Mouse (Mus musculus): ENCODE data around the gene Thy1. TPM values are rescaled to one million over a fixed set of nuclear protein-coding genes. Genes with fewer than 3 reads are reported as not detected.
A peak's percentile ranks its signal among the peaks of the same experiment; 100 is the strongest.

Gene Thy1
- polyA plus RNA-seq, 1 experiment from 2014 or later, result 21.5 TPM

GRCm38 (mm10) chr9:44012164-44012563 lies 31.0 kb upstream of the Thy1 start:
- Histone ChIP-seq H3K36me3 (ENCODE audit: control insufficient read depth, insufficient read depth) (no peaks in the 10 kb centered on the region), H3K4me3 (ENCODE audit: low read length) (no peak overlapping the region), H3K4me2 (ENCODE audit: low read depth, low read length) (no peak overlapping the region), H3K4me1 (ENCODE audit: control insufficient read depth, insufficient read depth, low read length) (no peaks in the 10 kb centered on the region), H3K27ac (ENCODE audit: low read length) (peak overlapping the region; percentile 17; the same call in 1 of the 2 replicates), H3K9me3 (replicated peaks; ENCODE audit: control insufficient read depth, low read length) (no peaks in the 10 kb centered on the region), H3K27me3 (ENCODE audit: control insufficient read depth, insufficient read depth, low read length) (no peaks in the 10 kb centered on the region), H3K9ac (ENCODE audit: low read length) (no peak overlapping the region)
- ATAC-seq (replicated peaks; ENCODE audit: extremely low read depth, insufficient read depth, low FRiP score), result 0 out of 2 replicates have a peak, but pooled peaks have one; percentile 19
- 61% methylated on average over 6 of the region's 6 CpGs for WGBS

DNA sequence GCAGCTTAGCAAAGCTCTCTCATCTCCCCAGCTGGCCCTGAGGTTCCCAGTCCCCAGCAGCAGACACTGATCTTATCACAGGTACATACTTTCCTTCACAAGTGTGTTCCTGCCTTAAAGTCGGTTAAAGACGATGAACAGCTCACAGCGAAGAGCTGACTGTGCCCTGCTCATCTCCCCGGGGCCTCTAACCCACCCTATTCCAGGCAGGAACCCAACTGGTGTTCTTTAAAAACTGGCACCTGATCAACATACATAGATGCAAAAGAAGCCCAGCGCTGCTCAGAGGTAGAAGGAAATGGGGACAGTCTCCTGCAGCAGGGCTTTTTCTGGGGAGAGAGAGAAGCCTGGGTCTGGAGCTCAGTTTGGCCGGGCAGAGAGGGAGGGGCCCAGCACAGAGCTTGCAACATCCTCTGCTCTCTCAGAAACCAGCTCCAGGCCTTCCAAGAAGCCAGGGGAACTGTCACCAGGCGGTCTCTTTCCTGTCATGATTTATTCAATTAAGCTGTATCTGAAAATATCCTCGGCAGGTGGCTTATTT lies 30.4 kb upstream of the Thy1 start:
- ATAC-seq (replicated peaks; ENCODE audit: extremely low read depth, insufficient read depth, low FRiP score), result peak; percentile 28
- H3K9ac ChIP-seq (ENCODE audit: low read length), result no peak overlapping the region
- WGBS, result 23% methylated on average over 8 of the region's 8 CpGs
- no peak overlapping the region; the same call in 1 of the 2 replicates for H3K4me3 ChIP-seq (ENCODE audit: low read length)
- H3K27me3 ChIP-seq (ENCODE audit: control insufficient read depth, insufficient read depth, low read length), result no peaks in the 10 kb centered on the region
- H3K9me3 ChIP-seq (replicated peaks; ENCODE audit: control insufficient read depth, low read length), result no peaks in the 10 kb centered on the region
- peak overlapping the region; percentile 7; the same call in 1 of the 2 replicates for H3K4me2 ChIP-seq (ENCODE audit: low read depth, low read length)
- peak overlapping the region; percentile 59 for H3K27ac ChIP-seq (ENCODE audit: low read length)
- no peaks in the 10 kb centered on the region for H3K4me1 ChIP-seq (ENCODE audit: control insufficient read depth, insufficient read depth, low read length)
- no peaks in the 10 kb centered on the region for H3K36me3 ChIP-seq (ENCODE audit: control insufficient read depth, insufficient read depth)

GRCm38 (mm10) chr9:44013781-44014180 lies 29.4 kb upstream of the Thy1 start:
- Histone ChIP-seq H3K27me3 (ENCODE audit: control insufficient read depth, insufficient read depth, low read length) (no peaks in the 10 kb centered on the region), H3K4me1 (ENCODE audit: control insufficient read depth, insufficient read depth, low read length) (no peaks in the 10 kb centered on the region), H3K36me3 (ENCODE audit: control insufficient read depth, insufficient read depth) (no peaks in the 10 kb centered on the region), H3K27ac (ENCODE audit: low read length) (peak overlapping the region; percentile 59; the same call in 1 of the 2 replicates), H3K9ac (ENCODE audit: low read length) (no peak overlapping the region), H3K4me2 (ENCODE audit: low read depth, low read length) (no peak overlapping the region), H3K4me3 (ENCODE audit: low read length) (no peak overlapping the region), H3K9me3 (replicated peaks; ENCODE audit: control insufficient read depth, low read length) (no peaks in the 10 kb centered on the region)
- no peak for ATAC-seq (replicated peaks; ENCODE audit: extremely low read depth, insufficient read depth, low FRiP score)
- WGBS, result 44% methylated on average over 6 of the region's 6 CpGs

DNA sequence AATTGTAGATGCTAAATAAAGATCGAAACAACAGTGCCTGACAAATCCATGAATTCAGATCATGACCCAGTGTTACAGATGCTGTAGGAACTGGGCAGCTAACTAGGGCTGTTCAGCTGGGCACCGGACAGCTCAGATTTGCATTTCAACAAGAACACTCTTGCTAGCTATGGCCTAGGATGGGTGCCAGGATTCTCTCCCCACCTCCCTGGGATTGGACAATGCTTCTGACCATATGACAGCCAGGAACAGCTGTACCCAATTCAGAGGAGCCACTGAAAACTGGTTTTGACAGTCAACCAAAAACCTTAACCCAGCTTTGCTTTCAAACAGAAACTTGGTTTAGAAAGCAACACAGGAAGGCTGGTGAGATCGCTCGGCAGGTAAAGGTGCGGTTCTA lies 26.9 kb upstream of the Thy1 start:
- H3K27me3 ChIP-seq (ENCODE audit: control insufficient read depth, insufficient read depth, low read length), result no peaks in the 10 kb centered on the region
- 83% methylated on average over 5 of the region's 5 CpGs for WGBS
- H3K9ac ChIP-seq (ENCODE audit: low read length), result no peak overlapping the region
- no peak overlapping the region for H3K4me2 ChIP-seq (ENCODE audit: low read depth, low read length)
- no peak overlapping the region for H3K27ac ChIP-seq (ENCODE audit: low read length)
- no peak overlapping the region for H3K4me3 ChIP-seq (ENCODE audit: low read length)
- no peaks in the 10 kb centered on the region for H3K4me1 ChIP-seq (ENCODE audit: control insufficient read depth, insufficient read depth, low read length)
- no peak for ATAC-seq (replicated peaks; ENCODE audit: extremely low read depth, insufficient read depth, low FRiP score)
- H3K9me3 ChIP-seq (replicated peaks; ENCODE audit: control insufficient read depth, low read length), result no peaks in the 10 kb centered on the region
- no peaks in the 10 kb centered on the region for H3K36me3 ChIP-seq (ENCODE audit: control insufficient read depth, insufficient read depth)

DNA sequence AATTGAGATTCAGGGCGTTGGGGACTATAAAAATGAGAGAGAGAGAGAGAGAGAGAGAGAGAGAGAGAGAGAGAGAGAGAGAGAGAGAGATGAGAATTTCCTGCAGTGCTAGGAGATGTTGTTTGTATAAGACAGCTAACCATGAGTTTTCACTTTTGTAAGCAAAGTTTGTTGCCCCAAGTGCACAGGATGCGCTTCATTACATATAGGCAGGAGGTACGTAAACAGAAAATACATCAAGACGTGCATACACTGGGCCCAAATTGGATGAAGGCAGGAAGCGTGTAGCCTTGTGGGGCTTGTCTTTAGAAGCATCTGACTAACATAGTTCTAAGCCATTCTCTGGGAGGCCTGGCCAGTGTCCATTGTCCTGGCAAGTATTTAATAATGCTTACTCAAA lies 25.3 kb upstream of the Thy1 start:
- Histone ChIP-seq H3K27ac (ENCODE audit: low read length) (no peak overlapping the region), H3K36me3 (ENCODE audit: control insufficient read depth, insufficient read depth) (no peaks in the 10 kb centered on the region), H3K4me3 (ENCODE audit: low read length) (no peak overlapping the region), H3K27me3 (ENCODE audit: control insufficient read depth, insufficient read depth, low read length) (no peaks in the 10 kb centered on the region), H3K4me2 (ENCODE audit: low read depth, low read length) (no peak overlapping the region), H3K4me1 (ENCODE audit: control insufficient read depth, insufficient read depth, low read length) (no peaks in the 10 kb centered on the region), H3K9me3 (replicated peaks; ENCODE audit: control insufficient read depth, low read length) (no peaks in the 10 kb centered on the region), H3K9ac (ENCODE audit: low read length) (no peak overlapping the region)
- 72% methylated on average over 5 of the region's 5 CpGs for WGBS
- no peak for ATAC-seq (replicated peaks; ENCODE audit: extremely low read depth, insufficient read depth, low FRiP score)

DNA sequence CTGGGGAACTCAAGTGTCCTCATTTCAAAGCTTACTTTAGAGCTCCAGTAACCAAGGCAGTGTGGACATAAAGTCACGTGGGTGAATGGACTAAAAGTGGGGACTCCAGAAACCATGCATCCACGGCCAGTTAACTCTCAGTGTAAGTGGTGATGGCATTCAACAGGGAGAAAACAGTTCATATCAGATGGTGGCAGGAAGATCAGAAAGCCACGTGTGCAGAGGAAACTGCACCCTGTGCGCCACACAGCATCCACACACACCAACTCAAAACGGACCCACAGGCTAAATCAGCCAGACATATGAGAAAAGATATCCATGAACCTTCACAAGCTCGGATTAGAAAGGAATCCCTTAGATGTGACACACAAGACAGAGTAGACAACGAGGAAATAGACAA lies 23.2 kb upstream of the Thy1 start:
- H3K4me3 ChIP-seq (ENCODE audit: low read length), result no peak overlapping the region
- ATAC-seq (replicated peaks; ENCODE audit: extremely low read depth, insufficient read depth, low FRiP score), result no peak
- H3K9ac ChIP-seq (ENCODE audit: low read length), result no peak overlapping the region
- H3K4me1 ChIP-seq (ENCODE audit: control insufficient read depth, insufficient read depth, low read length), result no peaks in the 10 kb centered on the region
- WGBS, result 62% methylated on average over 7 of the region's 7 CpGs
- H3K9me3 ChIP-seq (replicated peaks; ENCODE audit: control insufficient read depth, low read length), result no peaks in the 10 kb centered on the region
- no peaks in the 10 kb centered on the region for H3K27me3 ChIP-seq (ENCODE audit: control insufficient read depth, insufficient read depth, low read length)
- no peak overlapping the region for H3K4me2 ChIP-seq (ENCODE audit: low read depth, low read length)
- no peak overlapping the region for H3K27ac ChIP-seq (ENCODE audit: low read length)
- H3K36me3 ChIP-seq (ENCODE audit: control insufficient read depth, insufficient read depth), result no peaks in the 10 kb centered on the region

DNA sequence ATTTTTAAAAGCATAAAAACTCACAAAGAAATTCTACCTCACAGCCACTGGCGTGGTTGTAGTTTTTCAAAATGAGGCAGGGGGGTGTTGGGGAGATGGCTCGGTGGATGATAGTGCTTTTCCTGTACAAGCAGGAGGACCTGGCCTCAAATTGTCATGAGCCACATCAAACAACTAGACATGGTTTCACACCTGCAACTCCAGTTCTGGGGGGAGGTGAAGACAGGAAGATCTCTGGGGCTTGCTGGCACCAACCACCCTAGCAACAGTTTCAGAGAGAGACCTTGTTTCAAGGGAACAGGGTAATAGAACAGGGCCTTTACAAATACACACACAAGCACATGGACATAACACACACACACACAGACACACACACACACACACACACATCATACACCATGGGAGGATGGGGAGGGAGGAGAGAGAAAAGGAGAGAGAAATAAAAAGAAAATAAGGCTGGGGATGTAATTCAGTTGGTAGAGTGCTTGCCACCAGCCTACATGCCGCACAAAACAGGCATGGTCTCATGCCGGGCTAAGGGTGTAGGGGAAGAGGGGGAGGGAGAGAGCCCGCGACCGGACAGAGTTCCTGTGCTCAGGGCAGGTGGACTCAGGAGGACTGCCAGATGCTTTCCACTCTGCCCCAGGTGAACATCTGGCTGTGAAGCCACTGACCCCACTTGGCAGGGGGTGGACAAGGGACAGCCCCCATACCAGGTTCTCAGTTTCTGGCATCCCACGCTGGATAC lies 20.9 kb upstream of the Thy1 start:
- H3K4me3 ChIP-seq (ENCODE audit: low read length), result no peak overlapping the region
- peak; percentile 47; the same call in 1 of the 2 replicates for ATAC-seq (replicated peaks; ENCODE audit: extremely low read depth, insufficient read depth, low FRiP score)
- H3K9ac ChIP-seq (ENCODE audit: low read length), result no peak overlapping the region
- no peaks in the 10 kb centered on the region for H3K36me3 ChIP-seq (ENCODE audit: control insufficient read depth, insufficient read depth)
- H3K4me1 ChIP-seq (ENCODE audit: control insufficient read depth, insufficient read depth, low read length), result no peaks in the 10 kb centered on the region
- WGBS, result 58% methylated on average over 8 of the region's 8 CpGs
- peak overlapping the region; percentile 55 for H3K27ac ChIP-seq (ENCODE audit: low read length)
- H3K9me3 ChIP-seq (replicated peaks; ENCODE audit: control insufficient read depth, low read length), result no peaks in the 10 kb centered on the region
- no peak overlapping the region for H3K4me2 ChIP-seq (ENCODE audit: low read depth, low read length)
- no peaks in the 10 kb centered on the region for H3K27me3 ChIP-seq (ENCODE audit: control insufficient read depth, insufficient read depth, low read length)

DNA sequence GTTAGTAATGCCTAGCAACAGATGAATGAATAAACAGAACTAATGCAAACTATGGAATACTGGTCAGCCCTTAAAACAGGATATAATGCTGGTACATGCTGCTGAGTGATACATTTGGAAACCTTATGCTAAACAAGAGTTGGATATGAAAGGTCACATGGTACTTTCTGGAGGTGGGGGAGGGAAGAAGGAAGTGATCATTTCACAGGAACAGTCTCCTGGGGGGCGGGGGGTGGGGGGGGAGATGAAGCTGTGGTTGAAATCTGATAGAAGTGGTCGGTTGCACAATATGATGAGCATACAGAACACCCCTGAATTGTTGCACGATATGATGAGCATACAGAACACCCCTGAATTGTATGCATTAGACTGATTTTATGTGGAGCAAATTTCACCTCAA lies 19.1 kb upstream of the Thy1 start:
- no peak for ATAC-seq (replicated peaks; ENCODE audit: extremely low read depth, insufficient read depth, low FRiP score)
- Histone ChIP-seq H3K4me3 (ENCODE audit: low read length) (no peak overlapping the region), H3K9ac (ENCODE audit: low read length) (no peak overlapping the region), H3K36me3 (ENCODE audit: control insufficient read depth, insufficient read depth) (no peaks in the 10 kb centered on the region), H3K9me3 (replicated peaks; ENCODE audit: control insufficient read depth, low read length) (no peaks in the 10 kb centered on the region), H3K27ac (ENCODE audit: low read length) (no peak overlapping the region), H3K27me3 (ENCODE audit: control insufficient read depth, insufficient read depth, low read length) (no peaks in the 10 kb centered on the region), H3K4me1 (ENCODE audit: control insufficient read depth, insufficient read depth, low read length) (no peaks in the 10 kb centered on the region), H3K4me2 (ENCODE audit: low read depth, low read length) (no peak overlapping the region)
- WGBS, result 72% methylated on average over 3 of the region's 3 CpGs

DNA sequence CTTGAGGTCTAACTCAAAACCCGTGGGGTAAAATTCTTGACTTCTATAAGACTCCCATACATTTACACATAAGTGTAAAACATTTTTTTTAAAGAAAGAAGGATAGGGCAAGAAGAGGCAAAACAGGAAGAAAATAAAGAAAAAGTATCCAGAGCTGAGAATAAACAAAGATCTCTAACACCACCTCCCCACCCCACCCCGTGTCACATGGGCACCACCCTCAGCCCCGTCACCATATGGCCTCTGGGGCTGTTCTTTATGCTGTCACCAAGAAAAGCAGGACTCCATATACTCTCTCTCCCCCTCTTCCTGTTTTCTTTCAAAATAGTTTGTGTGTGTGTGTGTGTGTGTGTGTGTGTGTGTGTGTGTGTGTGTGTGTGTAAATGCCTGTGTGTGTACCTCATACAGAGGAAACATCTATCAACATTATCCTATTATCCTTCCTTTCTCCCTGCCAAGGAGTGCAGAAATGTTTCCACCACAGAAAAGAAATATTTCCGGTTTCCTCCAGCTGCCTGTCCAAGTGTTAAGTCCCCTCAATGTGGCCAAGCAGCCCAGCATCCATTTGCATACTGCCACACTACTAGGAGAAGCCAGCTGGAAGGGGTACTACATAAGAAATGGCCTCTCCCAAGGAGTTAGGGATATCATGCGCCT lies 13.5 kb upstream of the Thy1 start:
- no peaks in the 10 kb centered on the region for H3K9me3 ChIP-seq (replicated peaks; ENCODE audit: control insufficient read depth, low read length)
- no peaks in the 10 kb centered on the region for H3K36me3 ChIP-seq (ENCODE audit: control insufficient read depth, insufficient read depth)
- H3K4me3 ChIP-seq (ENCODE audit: low read length), result no peak overlapping the region
- H3K27me3 ChIP-seq (ENCODE audit: control insufficient read depth, insufficient read depth, low read length), result no peaks in the 10 kb centered on the region
- no peak overlapping the region for H3K9ac ChIP-seq (ENCODE audit: low read length)
- no peaks in the 10 kb centered on the region for H3K4me1 ChIP-seq (ENCODE audit: control insufficient read depth, insufficient read depth, low read length)
- H3K27ac ChIP-seq (ENCODE audit: low read length), result peak overlapping the region; percentile 52
- H3K4me2 ChIP-seq (ENCODE audit: low read depth, low read length), result no peak overlapping the region
- WGBS, result 34% methylated on average over 5 of the region's 5 CpGs
- peak; percentile 54 for ATAC-seq (replicated peaks; ENCODE audit: extremely low read depth, insufficient read depth, low FRiP score)

All from heart, embryonic 16.5 days (tissue).